Mouse (Mus musculus): Measurements from ENCODE around the gene Catsperz. TPM values are rescaled to one million over a fixed set of nuclear protein-coding genes. Genes with fewer than 3 reads are reported as not detected.

The Catsperz gene
- not detected in 4 replicates for total RNA-seq (2023)

GRCm38 (mm10) chr19:6925307-6925573 is at the start of gene Catsperz:
Gene Catsperz (minus strand): TSS chr19:6925380.

GRCm38 (mm10) chr19:6974211-6975205 is 49.3 kb upstream of the Catsperz start, which contains the start of gene Ppp1r14b:
Gene Ppp1r14b (plus strand): TSS chr19:6974968.

GRCm38 (mm10) chr19:6942249-6942691 is 17.1 kb upstream of the Catsperz start, which contains the start of gene Gpr137:
Gene Gpr137 (minus strand): TSS chr19:6942480.

GRCm38 (mm10) chr19:6941372-6942248 is 16.4 kb upstream of the Catsperz start, which contains the start of gene Bad:
Gene Bad (plus strand): TSS chr19:6941861.

GRCm38 (mm10) chr19:6934195-6934977 is 9.2 kb upstream of the Catsperz start, which contains the start of gene Kcnk4:
Gene Kcnk4 (minus strand): TSS chr19:6934515.

GRCm38 (mm10) chr19:6921647-6922567 is 3.3 kb downstream of the Catsperz start, which contains the start of gene Esrra:
Gene Esrra (minus strand): TSS chr19:6921813.

GRCm38 (mm10) chr19:6909507-6910289 is 15.5 kb downstream of the Catsperz start, which contains the start of the genes Trmt112 and Prdx5:
Gene Trmt112 (plus strand): TSS chr19:6909698.
Gene Prdx5 (minus strand): TSS chr19:6910106.

Other genes with a start within 250 kb of the Catsperz start
- 26.5 to 33.1 TPM (median 30.8 TPM) in 4 replicates for gene Rps6ka4, start 84.7 kb downstream of the Catsperz start, total RNA-seq (2023)
- 19.8 to 33.4 TPM (median 24.6 TPM) in 4 replicates for gene Ccdc88b, start 67.2 kb downstream of the Catsperz start, total RNA-seq (2023)
- gene Trmt112, start 15.7 kb downstream of the Catsperz start, total RNA-seq (2023), result 134 to 168 TPM (median 150 TPM) in 4 replicates
- gene Prdx5, start 15.3 kb downstream of the Catsperz start, total RNA-seq (2023), result 87.1 to 92.5 TPM (median 92.1 TPM) in 4 replicates
- 51.8 to 58.5 TPM (median 55.3 TPM) in 4 replicates for gene Esrra, start 3.6 kb downstream of the Catsperz start, total RNA-seq (2023)
- 1.0 TPM in 1 of 4 replicates, not detected in the others for gene Kcnk4, start 9.1 kb upstream of the Catsperz start, total RNA-seq (2023)
- gene Bad, start 16.5 kb upstream of the Catsperz start, total RNA-seq (2023), result 9.9 to 10.3 TPM (median 10.1 TPM) in 4 replicates
- gene Gpr137, start 17.1 kb upstream of the Catsperz start, total RNA-seq (2023), result 17.0 to 21.0 TPM (median 18.9 TPM) in 4 replicates
- gene Ppp1r14b, start 49.6 kb upstream of the Catsperz start, total RNA-seq (2023), result 65.3 to 101 TPM (median 80.8 TPM) in 4 replicates
- 14.9 to 17.9 TPM (median 17.1 TPM) in 4 replicates for gene Plcb3, start 51.1 kb upstream of the Catsperz start, total RNA-seq (2023)
- 23.9 to 26.2 TPM (median 24.8 TPM) in 4 replicates for gene Fkbp2, start 55.1 kb upstream of the Catsperz start, total RNA-seq (2023)
- 14.5 to 20.1 TPM (median 17.1 TPM) in 4 replicates for gene Vegfb, start 62.3 kb upstream of the Catsperz start, total RNA-seq (2023)
- 23.3 to 28.0 TPM (median 24.6 TPM) in 4 replicates for gene Dnajc4, start 67.2 kb upstream of the Catsperz start, total RNA-seq (2023)
- gene Nudt22, start 70.7 kb upstream of the Catsperz start, total RNA-seq (2023), result 3.6 to 5.8 TPM (median 3.9 TPM) in 4 replicates
- 4.9 to 6.3 TPM (median 5.6 TPM) in 4 replicates for gene Trpt1, start 70.8 kb upstream of the Catsperz start, total RNA-seq (2023)
- 174 to 177 TPM (median 177 TPM) in 4 replicates for gene Fermt3, start 94.1 kb upstream of the Catsperz start, total RNA-seq (2023)
- gene Stip1, start 114.6 kb upstream of the Catsperz start, total RNA-seq (2023), result 97.1 to 124 TPM (median 114 TPM) in 4 replicates
- 5.2 to 8.4 TPM (median 6.8 TPM) in 4 replicates for gene Macrod1, start 131.4 kb upstream of the Catsperz start, total RNA-seq (2023)
- gene Flrt1, start 180.3 kb upstream of the Catsperz start, total RNA-seq (2023), result 0.09 TPM in 1 of 4 replicates, not detected in the others